Mouse (Mus musculus) lung, postnatal 0 days (tissue): ENCODE measurements around the gene Fbln5.

Experiments used
- CTCF ChIP-seq: IDR thresholded peaks from 2 replicates; pipeline ENCODE4 v1.5.1; 2016; ENCODE audit warnings: antibody characterized with exemption, mild to moderate bottlenecking
- EP300 ChIP-seq: IDR thresholded peaks from 2 replicates; pipeline ENCODE4 v1.6.1; 2016; ENCODE audit warnings: antibody characterized with exemption, mild to moderate bottlenecking, control low read depth

DNA sequence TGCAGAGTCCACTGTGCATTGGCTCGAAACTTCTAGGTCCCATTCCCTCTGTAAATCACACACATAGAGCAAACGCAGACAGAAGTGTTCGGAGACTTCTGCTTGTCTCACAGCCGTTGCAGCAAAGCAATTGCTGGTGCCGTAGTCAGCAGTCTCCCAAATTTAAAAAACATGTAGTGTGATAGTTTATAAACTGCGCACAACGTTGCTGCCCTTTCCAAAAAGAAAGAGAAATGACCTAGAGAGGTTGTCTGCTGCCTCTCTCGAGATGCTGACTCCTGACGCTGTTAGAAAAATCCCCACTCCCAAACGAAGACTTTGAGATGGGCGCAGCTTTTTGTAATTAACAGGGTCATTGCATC lies 628 bp downstream of the Fbln5 start:
- TF ChIP-seq CTCF, result no peak
- TF ChIP-seq EP300, result no peak
